Mouse (Mus musculus) liver, adult 2 months (tissue): ENCODE measurements around the gene Timm8b. TPM values are rescaled to one million over a fixed set of nuclear protein-coding genes. Genes with fewer than 3 reads are reported as not detected.

ENCODE experiments used
- DNase-seq: peaks from one replicate; pipeline ENCODE4 v3.0.0-alpha.2; 2011; ENCODE audit warnings: low read depth, low spot score; ENCODE audit errors: extremely low read depth
- H3K27ac ChIP-seq: fragments of 200-500 bp; replicated peaks from 2 replicates; pipeline ENCODE4 v1.5.1; 2012; ENCODE audit warnings: low read depth, mild to moderate bottlenecking, control low read depth, inconsistent platforms, low read length; ENCODE audit not compliant: insufficient read depth
- H3K27me3 ChIP-seq: fragments of 200-500 bp; 2 replicates; pipeline ENCODE4 v1.6.1; 2012; ENCODE audit warnings: mild to moderate bottlenecking, moderate library complexity, low read length, inconsistent platforms; ENCODE audit not compliant: control insufficient read depth, insufficient read depth
- H3K36me3 ChIP-seq: fragments of 200-500 bp; 2 replicates; pipeline ENCODE4 v1.6.1; 2012; ENCODE audit warnings: low read length, inconsistent platforms; ENCODE audit not compliant: control insufficient read depth, insufficient read depth
- H3K4me1 ChIP-seq: fragments of 200-500 bp; 2 replicates; pipeline ENCODE4 v1.6.1; 2011; ENCODE audit warnings: low read length; ENCODE audit not compliant: control insufficient read depth, insufficient read depth
- H3K4me3 ChIP-seq: fragments of 200-500 bp; 2 replicates; pipeline ENCODE4 v1.5.1; 2011; ENCODE audit warnings: low read depth, mild to moderate bottlenecking, control low read depth, low read length, moderate library complexity; ENCODE audit not compliant: insufficient read depth
- H3K79me2 ChIP-seq: fragments of 200-500 bp; 2 replicates; pipeline ENCODE4 v1.6.1; 2012; ENCODE audit warnings: inconsistent platforms, mild to moderate bottlenecking, low read length, moderate library complexity; ENCODE audit not compliant: control insufficient read depth, insufficient read depth
- H3K9ac ChIP-seq: fragments of 200-500 bp; 2 replicates; pipeline ENCODE4 v1.6.1; 2012; ENCODE audit warnings: low read depth, mild to moderate bottlenecking, control low read depth, inconsistent platforms, low read length
- CTCF ChIP-seq: fragments of 200-500 bp; IDR thresholded peaks from 2 replicates; pipeline ENCODE4 v1.5.1; 2011; ENCODE audit warnings: low read depth, low read length, control low read depth
- POLR2A ChIP-seq: fragments of 200-500 bp; IDR thresholded peaks from 2 replicates; pipeline ENCODE4 v1.6.1; 2011; ENCODE audit warnings: low read length, control low read depth; ENCODE audit not compliant: insufficient read depth; ENCODE audit errors: extremely low read depth
- WGBS: fragments of 180-500 bp; shearing (Covaris S2); methylation state at CpG from one replicate; pipeline ENCODE4 v1.1.7; 2018; 5-methylcytosine and 5-hydroxymethylcytosine counted together
- polyA plus RNA-seq: library from polyadenylated mRNA; depleted of rRNA; stranded (reverse); fragments of >200 nt; gene quantifications from 2 replicates; pipeline ENCODE4 v1.2.3, GENCODE M21; 2012
- total RNA-seq: library from RNA; depleted of rRNA; stranded (reverse); fragments of >200 nt; gene quantifications from 2 replicates; pipeline ENCODE4 v1.2.3, GENCODE M21; 2014

Gene Timm8b
- total and polyA plus RNA-seq, 2 experiments = 63.0 to 179 TPM

DNA sequence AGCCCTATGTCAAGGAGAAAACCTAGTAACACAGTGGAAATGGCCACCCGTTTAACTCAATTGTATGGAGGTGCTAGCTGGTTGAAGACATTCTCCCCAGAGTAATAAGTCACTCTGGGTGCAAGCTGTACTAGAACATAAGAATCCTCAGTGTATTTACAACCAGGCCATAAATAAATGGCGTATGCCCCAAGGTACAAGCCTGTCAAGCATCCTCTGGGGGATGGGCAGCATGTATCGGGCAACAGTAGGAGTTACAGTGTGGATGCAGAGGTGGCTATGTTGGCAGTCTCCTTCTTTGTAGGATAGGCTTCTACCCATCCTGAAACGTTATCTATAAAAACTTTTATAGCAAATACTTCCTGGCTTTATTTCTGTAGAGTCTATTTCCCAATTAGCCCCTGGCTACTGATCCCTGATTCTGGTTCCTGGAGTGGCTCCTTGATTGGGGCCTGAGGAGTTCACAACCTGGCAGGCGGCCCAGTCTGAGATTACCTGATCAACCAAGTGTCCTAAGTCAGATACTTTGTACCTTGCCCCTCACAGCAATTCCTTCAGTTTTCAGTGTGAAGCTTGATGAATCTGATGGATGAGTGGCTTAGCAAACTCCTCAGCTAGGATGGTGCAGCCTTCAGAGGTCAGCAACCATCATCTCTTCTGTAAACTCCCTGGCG, 18.4 kb upstream of the Timm8b start:
- peaks cover 3% of the 10 kb centered on the region; the same call in 1 of the 2 replicates for H3K36me3 ChIP-seq
- no peaks in the 10 kb centered on the region for H3K79me2 ChIP-seq
- H3K27me3 ChIP-seq = no peaks in the 10 kb centered on the region
- H3K4me3 ChIP-seq = no peak overlapping the region
- no peak overlapping the region for H3K9ac ChIP-seq
- no peak for TF ChIP-seq POLR2A
- no peak for TF ChIP-seq CTCF
- no peaks in the 10 kb centered on the region for H3K4me1 ChIP-seq
- no peak overlapping the region for H3K27ac ChIP-seq
- 84% methylated on average over 6 of the region's 6 CpGs for WGBS
- DNase-seq = no peak

DNA sequence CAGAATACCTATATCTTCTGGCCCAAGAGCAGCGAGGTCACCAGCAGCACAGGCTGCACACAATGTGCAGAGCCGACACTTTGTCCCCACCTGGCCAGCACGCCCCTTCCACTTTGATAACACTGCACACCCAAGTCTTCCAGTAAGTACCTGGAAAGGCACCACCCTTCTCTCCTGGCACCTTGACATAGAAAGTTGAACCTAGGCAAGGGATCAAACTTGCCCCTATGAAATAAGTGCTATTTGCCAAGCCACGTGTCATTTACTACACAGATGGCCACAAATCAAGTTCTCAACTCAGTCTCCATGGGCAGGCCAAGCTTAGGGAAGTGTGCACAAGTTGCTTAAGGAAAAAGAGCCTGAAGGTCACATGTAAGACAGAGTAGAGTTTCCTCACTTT, 16.8 kb upstream of the Timm8b start:
- Histone ChIP-seq H3K4me1 (no peaks in the 10 kb centered on the region), H3K79me2 (no peaks in the 10 kb centered on the region), H3K27me3 (no peaks in the 10 kb centered on the region), H3K9ac (no peak overlapping the region), H3K36me3 (no peaks in the 10 kb centered on the region), H3K4me3 (no peak overlapping the region), H3K27ac (no peak overlapping the region)
- WGBS = 34% methylated on average over 4 of the region's 4 CpGs
- no peak for DNase-seq
- no peak for TF ChIP-seq POLR2A
- TF ChIP-seq CTCF = no peak

DNA sequence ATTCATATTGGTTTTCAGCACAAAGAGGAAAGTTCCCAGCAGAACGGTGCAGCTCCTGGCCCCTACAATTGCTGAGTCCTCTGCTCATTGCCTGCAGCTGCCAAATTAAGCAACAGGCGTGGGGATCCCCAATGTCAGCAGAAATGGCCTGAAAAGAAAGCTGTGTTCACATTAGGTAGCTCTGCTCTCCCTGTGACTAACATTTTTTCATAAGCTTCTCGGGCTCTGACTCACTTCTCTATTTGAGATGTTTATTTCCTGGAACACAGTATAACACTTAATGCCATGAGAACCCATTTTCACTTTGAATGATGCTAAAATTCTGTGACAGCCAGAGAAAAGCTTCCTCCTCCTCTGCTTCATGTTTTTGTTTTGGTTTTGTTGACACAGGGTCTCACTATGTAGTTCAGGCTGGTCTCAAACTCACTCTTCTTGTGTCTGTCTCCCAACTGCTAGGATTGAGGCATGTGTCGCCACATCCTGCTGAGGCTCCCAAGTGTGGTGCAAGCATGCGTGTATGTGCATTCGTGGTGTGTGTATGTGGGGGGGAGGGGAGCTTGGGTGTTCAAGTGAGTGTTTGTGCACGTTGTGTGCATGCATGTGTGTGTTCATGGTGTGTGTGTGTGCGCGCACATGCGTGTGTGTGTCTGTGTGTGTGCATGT, 12.7 kb upstream of the Timm8b start:
- Histone ChIP-seq H3K27me3 (no peaks in the 10 kb centered on the region), H3K79me2 (no peaks in the 10 kb centered on the region), H3K27ac (no peak overlapping the region), H3K4me3 (no peak overlapping the region), H3K4me1 (peaks cover 11% of the 10 kb centered on the region; the same call in 1 of the 2 replicates), H3K9ac (no peak overlapping the region), H3K36me3 (peaks cover 3% of the 10 kb centered on the region)
- WGBS = 71% methylated on average over 10 of the region's 10 CpGs
- DNase-seq = no peak
- TF ChIP-seq POLR2A = no peak
- TF ChIP-seq CTCF = no peak

DNA sequence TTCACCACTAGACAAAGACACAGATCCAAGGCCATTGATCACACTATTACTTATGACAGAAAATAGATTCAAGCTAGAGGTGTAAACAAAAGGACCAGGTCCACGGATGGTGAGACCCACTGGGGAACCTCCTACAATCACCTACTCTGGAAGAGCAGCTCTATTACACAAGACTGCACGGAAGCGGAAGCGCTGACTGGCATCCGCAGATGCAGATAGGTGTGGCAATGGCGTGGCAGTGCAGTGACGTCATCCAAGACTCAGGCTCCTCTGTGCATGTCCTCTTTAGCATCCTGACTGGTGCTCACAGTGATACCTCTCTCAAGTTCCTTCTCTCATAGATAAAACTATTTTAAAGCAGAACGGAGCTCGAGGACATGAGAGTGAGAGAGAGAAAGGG, 10.8 kb upstream of the Timm8b start:
- H3K4me3 ChIP-seq = no peak overlapping the region
- H3K27ac ChIP-seq = no peak overlapping the region
- no peaks in the 10 kb centered on the region for H3K79me2 ChIP-seq
- no peaks in the 10 kb centered on the region for H3K27me3 ChIP-seq
- H3K36me3 ChIP-seq = peaks cover 18% of the 10 kb centered on the region
- H3K4me1 ChIP-seq = peaks cover 11% of the 10 kb centered on the region; the same call in 1 of the 2 replicates
- TF ChIP-seq CTCF (no peak), POLR2A (no peak)
- H3K9ac ChIP-seq = no peak overlapping the region
- 90% methylated on average over 9 of the region's 9 CpGs for WGBS
- DNase-seq = no peak

DNA sequence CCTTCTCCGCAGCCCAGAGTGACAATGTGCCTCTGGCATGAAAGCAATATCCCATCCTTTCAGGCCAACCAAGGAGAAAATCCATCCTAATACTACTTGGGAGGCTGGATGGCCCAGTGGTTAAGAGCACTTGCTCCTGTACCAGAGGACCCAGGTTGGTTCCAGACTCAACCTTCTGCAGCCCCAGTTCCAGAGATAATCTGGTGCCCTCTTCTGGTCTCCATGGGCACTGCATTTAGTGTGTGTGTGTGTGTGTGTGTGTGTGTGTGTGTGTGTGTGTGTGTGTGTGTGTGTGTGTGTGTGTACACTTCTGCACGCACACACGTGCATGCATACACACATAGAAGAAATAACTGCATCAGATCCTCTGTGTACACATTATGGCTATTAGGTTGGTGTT, 10.2 kb upstream of the Timm8b start:
- Histone ChIP-seq H3K79me2 (no peaks in the 10 kb centered on the region), H3K4me1 (peaks cover 11% of the 10 kb centered on the region; the same call in 1 of the 2 replicates), H3K27me3 (no peaks in the 10 kb centered on the region), H3K4me3 (no peak overlapping the region), H3K36me3 (peaks cover 24% of the 10 kb centered on the region), H3K9ac (no peak overlapping the region), H3K27ac (no peak overlapping the region)
- peak; percentile 61 for DNase-seq
- 78% methylated on average over 2 of the region's 3 CpGs for WGBS
- TF ChIP-seq CTCF (peak; percentile 62), POLR2A (no peak)
